Mouse (Mus musculus): Measurements from ENCODE around the gene Itln1. TPM values are rescaled to one million over a fixed set of nuclear protein-coding genes. Genes with fewer than 3 reads are reported as not detected.

Gene Itln1
- polyA plus RNA-seq, 1 experiment from 2014 or later = not detected

DNA sequence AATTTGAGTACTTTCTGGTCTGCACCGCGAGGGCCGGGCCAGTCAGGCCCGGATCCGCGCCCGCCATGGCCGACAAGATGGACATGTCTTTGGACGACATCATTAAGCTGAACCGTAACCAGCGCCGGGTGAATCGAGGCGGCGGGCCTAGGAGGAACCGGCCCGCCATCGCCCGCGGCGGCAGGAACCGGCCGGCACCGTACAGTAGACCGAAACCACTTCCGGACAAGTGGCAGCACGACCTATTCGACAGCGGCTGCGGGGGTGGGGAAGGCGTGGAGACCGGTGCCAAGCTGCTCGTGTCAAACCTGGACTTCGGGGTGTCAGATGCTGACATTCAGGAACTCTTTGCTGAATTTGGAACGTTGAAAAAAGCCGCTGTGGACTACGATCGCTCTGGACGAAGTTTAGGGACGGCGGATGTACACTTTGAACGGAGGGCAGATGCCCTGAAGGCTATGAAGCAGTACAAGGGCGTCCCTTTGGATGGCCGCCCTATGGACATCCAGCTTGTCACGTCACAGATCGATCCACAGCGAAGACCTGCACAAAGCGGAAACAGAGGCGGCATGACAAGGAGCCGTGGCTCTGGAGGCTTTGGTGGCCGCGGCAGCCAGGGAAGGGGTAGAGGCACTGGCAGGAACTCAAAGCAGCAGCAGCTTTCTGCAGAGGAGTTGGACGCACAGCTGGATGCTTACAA lies 31.4 kb downstream of the Itln1 start:
- 1% methylated on average over 53 of the region's 53 CpGs for WGBS
- H3K9me3 ChIP-seq = no peaks in the 10 kb centered on the region
- peak; percentile 77 for ATAC-seq (replicated peaks)
- no peaks in the 10 kb centered on the region; the same call in 1 of the 2 replicates for H3K27me3 ChIP-seq (replicated peaks)
- peak overlapping the region; percentile 92 for H3K9ac ChIP-seq
- peaks cover 17% of the 10 kb centered on the region for H3K4me1 ChIP-seq
- peak overlapping the region; percentile 81 for H3K4me2 ChIP-seq
- peak overlapping the region; percentile 98 for H3K27ac ChIP-seq
- H3K4me3 ChIP-seq = peak overlapping the region; percentile 72
- no peaks in the 10 kb centered on the region for H3K36me3 ChIP-seq (replicated peaks)

DNA sequence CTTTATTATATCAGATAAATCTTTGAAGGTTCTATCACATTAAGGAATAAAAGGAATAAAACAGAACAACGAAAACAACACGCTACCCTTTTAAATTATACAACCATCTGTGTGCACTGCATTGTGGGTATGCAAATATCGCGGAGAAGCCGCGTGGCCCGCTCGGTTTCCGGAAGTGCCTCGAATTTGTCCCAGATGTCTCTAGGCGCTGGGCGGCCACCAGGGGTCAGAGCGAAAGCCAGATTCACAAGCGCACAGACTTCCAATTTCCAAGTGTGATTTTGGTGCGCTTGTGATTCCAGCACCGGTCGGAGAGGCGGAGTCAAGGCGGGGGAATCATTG lies 31.9 kb downstream of the Itln1 start, which contains the start of gene Alyref2:
Gene Alyref2, plus strand, starts transcription at position 229 of the 342 bp plus-strand sequence.
- H3K9ac ChIP-seq = peak within 1 kb of the TSS; percentile 92
- peaks cover 17% of the 10 kb centered on the region for H3K4me1 ChIP-seq
- peak within 1 kb of the TSS; percentile 81 for H3K4me2 ChIP-seq
- peak within 1 kb of the TSS; percentile 72 for H3K4me3 ChIP-seq
- peak; percentile 91 for ATAC-seq (replicated peaks)
- peak within 1 kb of the TSS; percentile 98 for H3K27ac ChIP-seq
- WGBS = under 1% methylated on average over 19 of the region's 19 CpGs
- H3K9me3 ChIP-seq = no peaks in the 10 kb centered on the region
- H3K36me3 ChIP-seq (replicated peaks) = no peaks in the 10 kb centered on the region
- H3K27me3 ChIP-seq (replicated peaks) = no peaks in the 10 kb centered on the region; the same call in 1 of the 2 replicates

DNA sequence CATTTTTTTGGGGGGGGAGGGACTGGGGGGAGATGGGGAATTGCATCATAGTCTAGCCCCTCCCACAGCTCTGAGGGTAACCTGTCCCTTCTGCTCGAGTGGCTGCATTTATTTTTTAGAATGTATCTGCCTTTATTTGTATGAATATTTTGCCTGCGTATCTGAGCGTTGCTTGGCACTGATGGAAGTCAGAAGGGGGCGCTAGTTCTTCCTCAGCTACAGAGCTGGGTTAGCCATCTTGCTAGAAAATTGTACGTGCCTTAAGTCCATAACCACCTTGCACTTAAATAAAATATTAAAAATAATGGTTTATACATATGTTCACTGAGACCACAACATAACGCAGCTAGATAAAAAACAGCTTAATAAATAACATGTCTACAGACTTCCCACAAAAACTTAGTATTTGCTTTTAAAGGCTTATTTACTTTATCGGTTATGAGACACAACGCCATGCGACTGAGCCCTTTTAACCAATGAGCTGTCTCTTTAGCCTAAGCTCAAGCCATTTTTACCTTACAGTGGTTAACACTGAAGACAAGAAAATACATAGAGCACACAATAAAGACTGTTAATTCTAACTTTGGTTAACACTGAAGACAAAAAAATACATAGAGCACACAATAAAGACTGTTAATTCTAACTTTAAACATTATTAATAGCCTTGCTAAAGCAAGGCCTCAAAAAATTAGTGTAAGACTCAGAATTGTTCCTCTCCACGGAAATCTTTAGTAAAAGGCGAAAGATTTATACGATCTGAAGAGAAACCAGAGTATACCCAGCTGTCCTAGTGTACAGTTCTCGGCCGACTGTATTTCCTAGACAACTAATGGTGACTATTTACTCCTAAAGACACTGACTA lies 32.5 kb downstream of the Itln1 start:
- Histone ChIP-seq H3K4me3 (peak overlapping the region; percentile 72), H3K27ac (peak overlapping the region; percentile 98), H3K4me2 (peak overlapping the region; percentile 81), H3K27me3 (replicated peaks) (no peaks in the 10 kb centered on the region; the same call in 1 of the 2 replicates), H3K9ac (peak overlapping the region; percentile 19; the same call in 1 of the 2 replicates), H3K4me1 (peaks cover 17% of the 10 kb centered on the region), H3K9me3 (no peaks in the 10 kb centered on the region), H3K36me3 (replicated peaks) (no peaks in the 10 kb centered on the region)
- under 1% methylated on average over 14 of the region's 14 CpGs for WGBS
- ATAC-seq (replicated peaks) = peak; percentile 89

DNA sequence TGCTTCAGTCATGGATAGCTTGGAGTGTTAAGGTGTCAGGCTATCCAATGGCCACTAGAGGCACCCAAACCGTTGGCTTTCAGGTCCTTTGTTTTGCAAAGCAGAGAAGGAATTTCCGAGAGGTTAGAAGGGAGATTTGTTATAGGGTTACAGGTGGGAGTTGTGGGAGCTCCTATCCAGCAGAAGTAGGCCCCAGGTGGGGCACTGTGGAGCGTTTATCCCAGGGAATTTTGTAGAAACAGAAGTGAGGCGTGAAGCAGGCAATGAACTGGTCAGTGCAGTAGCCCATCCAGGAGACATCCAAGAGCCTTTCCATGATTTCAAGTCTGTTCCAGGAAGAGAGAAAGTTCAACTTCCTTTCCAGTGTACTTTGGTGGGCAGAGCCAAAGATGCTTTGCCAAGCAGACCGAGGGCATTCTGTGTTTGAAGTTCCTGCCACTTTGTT lies 33.4 kb downstream of the Itln1 start:
- Histone ChIP-seq H3K9me3 (no peaks in the 10 kb centered on the region), H3K4me2 (peak overlapping the region; percentile 81), H3K27ac (peak overlapping the region; percentile 98), H3K27me3 (replicated peaks) (no peaks in the 10 kb centered on the region; the same call in 1 of the 2 replicates), H3K36me3 (replicated peaks) (no peaks in the 10 kb centered on the region), H3K4me1 (peaks cover 17% of the 10 kb centered on the region), H3K9ac (peak overlapping the region; percentile 30; the same call in 1 of the 2 replicates), H3K4me3 (peak overlapping the region; percentile 72)
- ATAC-seq (replicated peaks) = no peak
- 5% methylated on average over 5 of the region's 5 CpGs for WGBS

DNA sequence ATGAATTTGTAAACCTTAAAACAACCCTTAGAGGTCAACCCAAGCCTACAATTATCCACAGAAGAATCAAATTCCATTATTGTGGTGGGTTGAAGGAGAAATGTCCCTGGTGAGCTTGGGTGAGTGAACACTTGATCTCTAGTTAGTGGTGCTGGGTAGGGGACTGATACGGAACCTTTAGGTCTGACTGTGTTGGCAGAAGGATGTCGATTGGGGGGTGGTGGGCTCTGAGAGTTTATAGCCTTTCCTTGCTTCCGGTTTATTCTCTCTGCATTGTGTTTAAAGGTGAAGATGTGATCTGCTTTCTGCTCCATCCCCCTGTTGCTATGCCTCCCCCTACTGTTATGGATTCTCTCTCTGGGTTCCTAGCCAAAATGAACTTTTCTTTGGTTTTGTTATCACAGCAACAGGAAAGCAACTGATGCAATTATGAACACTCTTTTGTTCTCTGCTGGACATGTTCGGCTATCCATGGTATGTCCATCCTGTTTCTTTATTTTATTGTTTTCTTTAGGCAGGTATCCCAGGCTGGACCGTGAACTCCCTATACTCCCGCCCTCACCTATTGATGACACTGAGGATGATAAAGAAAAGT lies 34.0 kb downstream of the Itln1 start:
- Histone ChIP-seq H3K4me2 (peak overlapping the region; percentile 81; the same call in 1 of the 2 replicates), H3K9ac (no peak overlapping the region), H3K4me1 (peaks cover 17% of the 10 kb centered on the region), H3K4me3 (no peak overlapping the region), H3K9me3 (no peaks in the 10 kb centered on the region), H3K27ac (no peak overlapping the region; the same call in 1 of the 2 replicates), H3K36me3 (replicated peaks) (no peaks in the 10 kb centered on the region), H3K27me3 (replicated peaks) (no peaks in the 10 kb centered on the region; the same call in 1 of the 2 replicates)
- 64% methylated on average over 6 of the region's 6 CpGs for WGBS
- ATAC-seq (replicated peaks) = no peak

DNA sequence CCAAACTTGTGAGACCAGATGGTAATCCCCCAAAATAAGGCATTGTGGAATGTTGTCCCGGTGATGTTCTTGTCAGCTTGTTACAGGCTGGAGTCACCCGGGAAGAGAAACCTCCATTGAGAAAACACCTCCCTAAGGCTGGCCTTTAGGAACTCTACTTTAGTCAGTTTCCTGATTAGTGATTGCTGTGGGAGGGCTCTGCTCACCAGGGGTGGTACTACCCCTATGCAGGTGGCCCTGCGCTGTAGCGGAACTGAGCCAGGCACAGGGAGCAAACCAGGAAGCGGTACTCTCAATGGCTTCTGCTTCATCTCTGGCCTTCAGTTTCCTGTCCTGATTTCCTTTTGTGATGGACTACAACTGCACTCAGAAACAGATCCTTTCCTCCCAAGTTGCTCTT lies 35.2 kb downstream of the Itln1 start:
- H3K27ac ChIP-seq = no peak overlapping the region
- H3K9me3 ChIP-seq = no peaks in the 10 kb centered on the region
- no peak overlapping the region for H3K4me2 ChIP-seq
- H3K9ac ChIP-seq = no peak overlapping the region
- no peaks in the 10 kb centered on the region for H3K36me3 ChIP-seq (replicated peaks)
- ATAC-seq (replicated peaks) = no peak
- H3K4me1 ChIP-seq = peaks cover 13% of the 10 kb centered on the region
- H3K27me3 ChIP-seq (replicated peaks) = no peaks in the 10 kb centered on the region; the same call in 1 of the 2 replicates
- no peak overlapping the region for H3K4me3 ChIP-seq
- WGBS = 61% methylated on average over 5 of the region's 5 CpGs

DNA sequence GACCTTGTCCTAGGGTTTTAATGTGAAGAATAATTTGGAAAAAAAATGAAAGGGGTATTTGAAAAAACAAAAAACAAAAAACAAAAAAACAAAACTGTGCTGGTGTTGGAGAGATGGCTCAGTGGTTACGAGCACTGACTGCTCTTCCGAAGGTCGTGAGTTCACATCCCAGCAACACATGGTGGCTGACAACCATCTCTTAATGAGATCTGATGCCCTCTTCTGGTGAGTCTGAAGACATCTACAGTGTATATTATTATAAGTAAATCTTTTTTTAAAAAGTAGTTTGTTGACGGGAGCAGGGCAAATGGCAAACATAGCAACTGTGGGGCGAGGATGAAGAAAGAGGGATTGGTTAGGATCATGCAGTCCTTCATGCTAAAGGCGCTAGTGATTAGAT lies 39.7 kb downstream of the Itln1 start:
- H3K27me3 ChIP-seq (replicated peaks) = no peaks in the 10 kb centered on the region
- no peak overlapping the region for H3K4me3 ChIP-seq
- H3K9me3 ChIP-seq = no peaks in the 10 kb centered on the region
- H3K27ac ChIP-seq = no peak overlapping the region
- H3K4me1 ChIP-seq = no peaks in the 10 kb centered on the region
- H3K4me2 ChIP-seq = no peak overlapping the region
- no peak overlapping the region for H3K9ac ChIP-seq
- no peak for ATAC-seq (replicated peaks)
- no peaks in the 10 kb centered on the region for H3K36me3 ChIP-seq (replicated peaks)
- WGBS = 89% methylated on average over 6 of the region's 6 CpGs

DNA sequence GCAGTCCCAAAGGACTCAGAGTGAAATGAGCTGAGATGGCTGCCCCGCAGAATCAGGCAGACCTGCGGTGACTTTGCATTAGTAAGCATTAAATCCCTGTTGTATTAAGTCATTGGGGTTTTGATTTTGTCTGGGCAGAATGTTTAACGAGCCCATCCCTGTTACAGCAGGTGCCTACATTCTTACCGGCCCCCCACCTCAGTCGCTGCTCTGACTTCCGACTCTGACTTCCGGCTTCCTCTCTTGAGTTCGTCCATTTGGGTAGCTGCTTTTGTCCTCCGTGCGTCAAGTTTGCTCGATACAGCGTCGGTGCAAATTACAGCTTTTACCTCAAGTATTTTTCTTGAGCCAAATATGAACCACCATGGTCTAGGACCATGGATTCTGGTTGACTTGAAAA lies 40.9 kb downstream of the Itln1 start:
- Histone ChIP-seq H3K4me2 (no peak overlapping the region), H3K36me3 (replicated peaks) (no peaks in the 10 kb centered on the region), H3K4me3 (no peak overlapping the region), H3K9me3 (no peaks in the 10 kb centered on the region), H3K27me3 (replicated peaks) (no peaks in the 10 kb centered on the region), H3K9ac (no peak overlapping the region), H3K27ac (no peak overlapping the region), H3K4me1 (no peaks in the 10 kb centered on the region)
- no peak for ATAC-seq (replicated peaks)
- 91% methylated on average over 13 of the region's 13 CpGs for WGBS

DNA sequence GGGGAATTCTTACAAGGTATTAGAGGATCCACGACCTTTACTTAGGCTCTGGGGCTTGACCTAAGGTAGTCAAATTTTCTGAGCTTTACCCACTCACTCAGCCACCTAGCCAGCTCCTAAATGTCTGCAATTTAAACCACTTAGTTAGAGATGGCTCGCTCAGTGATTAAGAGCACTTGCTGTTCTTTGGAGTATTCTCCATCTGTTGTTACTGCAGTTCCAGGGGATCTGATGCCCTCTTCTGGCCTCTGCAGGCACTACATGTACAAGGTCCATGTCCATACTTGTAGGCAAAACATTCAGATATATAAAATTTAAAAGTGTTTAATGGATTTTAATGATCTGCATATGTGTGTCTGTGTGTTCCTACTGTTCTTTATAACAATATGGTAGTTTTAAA lies 56.1 kb downstream of the Itln1 start:
- Histone ChIP-seq H3K9me3 (peaks cover 5% of the 10 kb centered on the region), H3K4me1 (no peaks in the 10 kb centered on the region), H3K27me3 (replicated peaks) (no peaks in the 10 kb centered on the region), H3K9ac (no peak overlapping the region), H3K27ac (no peak overlapping the region), H3K4me3 (no peak overlapping the region), H3K36me3 (replicated peaks) (no peaks in the 10 kb centered on the region), H3K4me2 (no peak overlapping the region)
- WGBS = 50% methylated on average over 2 of the region's 2 CpGs
- ATAC-seq (replicated peaks) = peak; percentile 50; the same call in 1 of the 2 replicates

DNA sequence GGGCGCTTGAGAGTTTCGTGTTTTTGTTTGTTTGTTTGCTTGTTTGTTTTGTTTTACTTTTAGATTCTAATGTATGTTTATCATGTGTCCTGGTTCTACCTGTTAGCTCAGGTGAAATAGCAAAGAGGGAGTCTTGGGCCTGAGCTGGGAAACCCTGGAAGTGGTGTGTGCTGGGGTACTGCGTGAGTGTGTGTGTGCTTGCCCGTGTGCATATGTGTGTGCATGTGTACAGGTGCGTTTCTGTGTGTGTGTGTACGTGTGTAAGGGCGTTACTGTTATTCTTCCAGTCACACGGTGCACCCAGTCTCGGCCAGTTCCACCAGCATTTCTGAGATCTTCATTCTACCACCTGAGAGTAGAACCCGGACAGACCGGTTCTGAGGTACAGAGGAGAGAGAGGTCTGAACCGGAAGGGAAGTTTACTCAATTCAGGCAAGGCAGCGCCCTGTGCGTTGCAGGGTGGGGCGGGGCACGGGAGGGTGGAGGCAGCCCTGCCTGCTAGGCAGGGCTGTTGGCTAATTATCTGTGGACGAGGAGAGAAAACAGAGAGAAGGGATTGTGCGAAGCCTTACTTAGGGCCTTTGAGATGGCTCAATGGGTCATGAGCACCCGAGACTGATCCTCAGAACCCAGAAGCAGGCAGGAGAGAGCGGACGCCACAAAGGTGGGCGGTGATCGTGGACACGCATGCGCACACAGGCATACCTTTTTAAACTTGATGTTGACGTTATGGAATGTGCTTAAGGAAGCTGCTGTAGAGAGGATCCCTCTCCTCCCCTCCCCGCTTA lies 57.1 kb downstream of the Itln1 start:
- Histone ChIP-seq H3K9me3 (peaks cover 2% of the 10 kb centered on the region), H3K4me1 (no peaks in the 10 kb centered on the region), H3K27ac (no peak overlapping the region), H3K4me3 (peak overlapping the region; percentile 27), H3K36me3 (replicated peaks) (no peaks in the 10 kb centered on the region), H3K4me2 (peak overlapping the region; percentile 36), H3K27me3 (replicated peaks) (no peaks in the 10 kb centered on the region), H3K9ac (peak overlapping the region; percentile 11; the same call in 1 of the 2 replicates)
- whole genome bisulfite sequencing = 68% methylated on average over 27 of the region's 27 CpGs
- peak; percentile 75; the same call in 1 of the 2 replicates for ATAC-seq (replicated peaks)

DNA sequence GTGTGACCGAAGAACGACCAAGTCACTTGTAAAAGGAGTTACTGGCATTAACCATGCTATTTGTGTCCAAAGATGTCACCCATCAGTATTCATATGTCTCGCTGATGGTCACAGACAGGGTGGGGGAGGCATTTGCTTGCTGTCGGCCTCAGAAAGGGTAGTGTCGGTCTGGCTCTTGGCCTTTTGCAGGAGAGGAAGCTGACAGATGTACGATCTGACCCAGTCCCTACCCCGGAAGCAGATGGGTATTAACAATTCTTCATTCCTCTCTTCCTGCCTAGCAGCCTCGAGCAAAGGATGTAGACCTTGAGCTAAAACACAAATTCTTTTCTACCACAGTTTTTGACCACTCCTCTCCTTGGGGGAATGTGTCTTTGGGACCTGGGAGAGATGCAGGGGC lies 58.0 kb downstream of the Itln1 start:
- no peak for ATAC-seq (replicated peaks)
- no peak overlapping the region for H3K4me3 ChIP-seq
- 79% methylated on average over 8 of the region's 8 CpGs for WGBS
- no peak overlapping the region for H3K27ac ChIP-seq
- H3K4me2 ChIP-seq = no peak overlapping the region
- no peak overlapping the region for H3K9ac ChIP-seq
- H3K36me3 ChIP-seq (replicated peaks) = no peaks in the 10 kb centered on the region
- H3K9me3 ChIP-seq = no peaks in the 10 kb centered on the region
- no peaks in the 10 kb centered on the region for H3K4me1 ChIP-seq
- H3K27me3 ChIP-seq (replicated peaks) = no peaks in the 10 kb centered on the region

Data from midbrain, embryonic 15.5 days (tissue).